Mouse (Mus musculus) CD4-positive, CD25-positive, alpha-beta regulatory T cell, adult 4 months (primary cell): ENCODE results near the gene Atxn7l2. TPM values are rescaled to one million over a fixed set of nuclear protein-coding genes. Genes with fewer than 3 reads are reported as not detected.

ENCODE experiments used
- ATAC-seq: one replicate; pipeline ENCODE4 v1.8.0; 2017
- polyA plus RNA-seq, 2 experiments: library from polyadenylated mRNA; unstranded; fragments of 100-300 nt; shearing (Covaris generic); gene quantifications; one replicate each; pipeline ENCODE4 v1.2.1; 2017

The Atxn7l2 gene
- polyA plus RNA-seq, 2 experiments from 2014 or later: 4.9 to 8.5 TPM

DNA sequence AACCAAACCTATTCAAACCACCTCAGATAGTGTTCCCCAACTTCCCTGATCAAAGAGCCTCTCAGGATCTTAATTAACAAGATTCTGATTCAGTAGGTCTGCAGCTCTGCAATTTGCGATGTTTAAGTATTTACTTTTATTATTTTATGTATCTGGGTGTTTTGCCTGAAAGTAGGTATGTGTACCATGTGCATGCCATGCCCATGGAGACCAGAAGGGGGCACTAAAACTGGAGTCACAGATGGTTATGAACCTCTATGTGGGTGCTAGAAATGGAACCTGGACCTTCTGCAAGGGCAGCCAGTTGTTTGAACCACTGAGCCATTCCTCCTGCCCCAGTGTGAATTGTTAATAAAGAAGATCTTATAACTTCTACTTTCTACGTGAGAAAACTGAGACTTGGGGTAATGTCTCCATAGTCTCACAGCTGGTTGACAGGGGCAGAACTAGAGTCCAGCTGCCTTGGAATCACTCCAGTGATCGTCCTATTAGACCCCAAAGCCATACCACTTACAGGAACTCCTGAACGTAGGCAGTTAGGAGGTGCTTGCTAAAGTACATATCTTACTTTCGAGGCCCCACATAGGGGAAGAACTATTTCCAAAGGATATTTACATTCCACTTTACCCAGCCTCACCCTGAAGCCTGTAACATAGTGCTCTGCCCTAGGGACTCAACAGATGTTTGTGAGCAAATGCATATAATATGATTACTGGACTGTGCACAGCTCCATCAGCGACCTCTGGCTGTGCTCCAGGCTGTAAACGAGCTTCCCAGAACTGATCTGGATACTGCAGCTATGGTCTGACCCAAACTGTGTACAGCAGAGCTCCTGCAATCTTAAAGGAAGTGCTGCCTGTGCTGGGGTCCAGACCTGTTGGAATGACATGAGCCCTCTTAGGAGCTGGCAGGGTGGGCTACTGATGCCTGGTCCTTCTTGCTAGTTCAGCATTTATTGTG, 31.7 kb downstream of the Atxn7l2 start:
- ATAC-seq: no peak

DNA sequence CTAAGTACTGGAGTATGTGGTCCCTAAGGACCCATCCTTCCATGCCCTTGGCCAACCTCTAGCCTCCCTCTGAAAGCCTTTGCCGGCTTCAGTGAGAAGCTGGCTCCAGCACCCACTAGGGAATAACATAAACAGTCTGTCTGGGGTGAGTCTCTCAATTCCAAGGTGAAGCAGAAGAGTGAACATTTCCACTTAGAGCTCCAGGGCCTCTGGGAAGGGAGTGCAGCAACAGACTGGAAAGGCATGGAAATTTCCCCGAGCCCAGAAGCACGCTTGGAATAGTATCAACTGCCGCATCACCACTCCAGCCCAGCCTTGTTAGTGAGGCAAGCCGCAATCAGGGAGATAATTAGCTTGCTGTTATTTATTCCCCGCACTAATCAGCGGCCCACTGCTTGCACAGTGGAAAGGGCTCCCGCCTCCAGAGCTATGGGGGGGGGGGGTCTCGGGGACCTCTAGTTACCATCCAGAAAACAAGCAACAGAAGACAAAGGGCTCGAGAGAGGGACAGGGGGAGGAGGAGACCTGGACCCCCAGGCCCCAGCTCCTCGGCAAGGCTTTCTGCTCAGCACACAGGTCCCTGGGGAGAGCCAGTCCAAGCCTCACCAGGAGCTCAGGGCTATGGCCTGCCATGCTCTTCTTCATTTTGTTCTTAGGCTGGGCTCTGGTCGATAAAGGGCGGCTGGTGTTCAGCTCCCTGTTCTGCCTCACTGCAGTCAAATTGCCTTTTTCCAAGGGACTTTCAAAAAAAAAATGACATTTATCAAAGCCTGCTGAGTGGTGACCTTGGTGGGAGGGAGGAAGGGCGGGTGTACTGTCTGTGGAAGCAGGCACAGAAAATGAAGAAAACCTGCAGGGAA, 35.8 kb downstream of the Atxn7l2 start:
- no peak for ATAC-seq

DNA sequence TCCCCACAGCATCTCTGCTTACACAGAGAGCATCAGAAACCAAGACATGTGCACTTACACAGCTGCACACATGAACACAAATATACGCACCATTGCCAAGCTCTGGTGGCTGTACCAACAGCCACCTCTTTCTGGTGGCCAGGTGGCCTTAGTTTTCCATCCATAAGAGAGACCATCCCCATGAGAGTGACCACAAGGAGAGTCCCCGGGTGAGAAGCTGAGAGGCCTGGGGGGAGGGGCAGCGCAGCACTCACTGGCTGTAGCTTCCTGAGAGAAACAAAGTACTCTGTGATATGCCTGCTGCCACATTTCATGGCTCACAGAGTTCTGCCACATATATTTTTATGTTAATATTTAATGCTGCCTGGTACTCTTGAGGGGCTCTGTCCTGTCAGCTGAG, 41.5 kb downstream of the Atxn7l2 start:
- ATAC-seq: no peak

DNA sequence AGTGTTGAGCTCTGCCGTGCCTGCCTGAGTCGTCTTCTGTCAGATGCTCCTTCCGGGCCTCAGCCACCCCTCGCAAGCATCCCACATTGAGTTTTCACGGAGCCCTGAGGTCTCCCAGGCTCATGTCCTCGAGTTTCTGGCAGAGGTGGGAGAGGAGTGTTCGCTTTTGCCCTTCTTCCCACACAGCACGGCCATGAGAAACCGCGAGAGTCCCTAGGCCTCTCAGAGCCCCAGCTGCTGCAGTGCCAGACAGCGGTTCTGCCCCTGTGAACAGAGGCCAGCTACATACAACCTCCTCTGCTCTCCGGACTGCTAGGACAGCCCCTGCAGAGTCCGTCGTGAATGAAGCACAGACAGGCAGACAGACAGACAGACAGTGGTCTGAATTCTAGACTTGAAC, 43.2 kb downstream of the Atxn7l2 start:
- no peak for ATAC-seq

DNA sequence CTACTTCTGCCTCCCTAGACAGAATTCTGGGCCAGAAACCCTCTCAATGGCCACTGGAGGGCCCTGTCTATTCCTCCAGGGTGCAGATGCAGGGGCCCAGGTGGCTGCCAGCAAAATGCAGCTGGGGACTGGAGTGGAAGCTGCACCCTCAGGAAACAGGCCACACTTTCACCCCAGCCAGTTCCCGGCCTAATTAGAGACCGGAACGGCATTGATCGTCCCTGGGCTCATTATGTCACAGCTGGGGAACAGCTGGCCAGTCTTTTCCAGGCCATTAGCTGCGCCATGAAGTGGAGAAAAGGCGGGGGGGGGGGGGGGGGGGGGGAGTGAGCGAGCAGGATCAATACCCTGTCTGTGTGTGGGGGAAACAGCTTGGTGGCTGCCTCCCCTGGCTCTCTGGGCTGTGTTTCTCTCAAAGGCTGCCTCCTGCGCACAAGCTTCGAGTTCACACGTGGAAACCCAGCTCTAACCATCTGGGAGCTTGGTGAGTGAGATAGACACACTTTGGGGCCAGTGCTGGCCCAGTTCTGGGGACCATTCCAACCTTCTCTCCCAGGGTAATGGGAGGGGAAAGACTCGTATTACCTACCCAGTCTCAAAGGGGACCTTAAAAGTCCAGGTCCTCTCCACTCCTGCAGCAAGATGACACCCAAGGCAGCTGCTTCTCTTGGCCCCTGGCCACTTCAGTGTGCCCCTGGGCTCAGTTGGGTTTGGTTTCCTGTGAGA, 44.1 kb downstream of the Atxn7l2 start:
- ATAC-seq: no peak

DNA sequence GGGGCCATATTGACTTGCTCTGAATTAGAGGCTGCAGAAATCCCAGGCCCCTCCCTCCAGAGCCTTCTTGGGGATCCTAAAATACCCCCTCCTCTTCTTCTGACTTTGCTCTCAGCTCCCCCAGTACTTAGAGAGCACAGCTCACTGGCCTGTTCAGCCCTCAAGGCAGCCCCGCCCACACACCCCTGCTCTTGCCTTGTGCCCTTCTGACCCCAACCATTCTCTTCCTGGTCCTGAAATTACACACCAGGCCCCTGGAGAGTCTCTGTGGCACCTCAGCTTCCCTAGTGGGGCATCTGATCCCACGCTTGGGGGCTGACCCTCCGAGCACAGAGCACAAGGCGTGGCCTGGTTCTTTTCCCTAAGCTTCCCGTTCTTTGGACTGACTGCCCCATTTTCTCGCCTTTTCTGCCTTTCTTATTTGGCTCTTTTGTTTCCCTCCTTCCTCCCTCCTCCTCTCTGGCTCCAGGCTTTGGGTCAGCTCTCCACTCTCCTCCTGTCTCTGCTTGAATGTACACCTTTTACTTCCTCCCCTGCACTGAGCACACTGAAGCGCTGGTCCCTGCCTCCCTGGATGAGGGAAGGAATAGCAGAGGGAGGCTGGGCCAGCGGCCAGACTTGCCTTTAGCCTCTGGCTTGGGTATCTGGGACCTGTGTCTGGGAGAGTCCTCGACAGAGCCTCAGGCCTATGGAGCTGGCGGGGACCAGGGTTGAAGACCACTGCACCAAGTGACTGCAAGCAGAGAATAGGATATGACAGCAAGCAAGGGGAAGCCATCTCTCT, 45.0 kb downstream of the Atxn7l2 start:
- ATAC-seq: no peak

DNA sequence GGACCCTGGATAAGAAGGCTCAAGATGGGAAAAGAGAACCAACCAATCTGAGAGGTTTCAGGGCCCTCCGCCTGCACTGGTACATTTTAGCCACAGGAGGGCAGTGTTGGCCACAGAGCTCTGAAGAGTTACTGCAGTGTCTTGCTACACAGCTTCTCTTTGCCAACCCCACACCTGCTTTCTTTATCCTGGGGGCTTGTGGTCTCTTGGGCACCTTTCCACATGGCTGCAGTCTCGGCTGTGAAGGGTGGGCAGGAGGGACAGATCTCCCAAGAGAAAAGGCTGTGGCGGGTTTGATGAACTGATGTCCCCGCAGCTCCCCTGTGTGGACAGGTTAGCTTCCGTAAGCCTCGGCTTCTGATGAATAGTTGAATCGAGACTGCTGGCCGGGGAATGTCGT, 45.9 kb downstream of the Atxn7l2 start:
- ATAC-seq: peak; percentile 90

DNA sequence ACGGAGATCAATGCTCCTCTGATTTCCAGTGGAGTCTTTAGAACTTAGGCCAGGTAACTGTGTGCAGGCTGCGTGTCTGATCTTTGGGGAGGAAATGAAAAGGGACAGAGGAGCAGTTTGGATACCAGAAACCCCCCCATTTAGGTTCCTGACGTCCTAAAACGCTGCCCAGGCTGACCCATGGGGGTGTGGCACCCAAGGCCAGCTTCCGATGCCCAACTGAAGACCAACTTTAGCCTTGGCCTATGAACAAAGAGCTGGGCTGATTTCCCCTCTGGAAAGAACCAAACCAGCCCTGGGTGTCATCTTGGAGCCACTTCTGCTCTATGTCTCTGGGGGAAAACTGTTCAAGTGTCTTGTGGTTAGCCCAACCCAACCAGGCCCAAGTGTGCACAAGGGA, 46.6 kb downstream of the Atxn7l2 start:
- no peak for ATAC-seq

DNA sequence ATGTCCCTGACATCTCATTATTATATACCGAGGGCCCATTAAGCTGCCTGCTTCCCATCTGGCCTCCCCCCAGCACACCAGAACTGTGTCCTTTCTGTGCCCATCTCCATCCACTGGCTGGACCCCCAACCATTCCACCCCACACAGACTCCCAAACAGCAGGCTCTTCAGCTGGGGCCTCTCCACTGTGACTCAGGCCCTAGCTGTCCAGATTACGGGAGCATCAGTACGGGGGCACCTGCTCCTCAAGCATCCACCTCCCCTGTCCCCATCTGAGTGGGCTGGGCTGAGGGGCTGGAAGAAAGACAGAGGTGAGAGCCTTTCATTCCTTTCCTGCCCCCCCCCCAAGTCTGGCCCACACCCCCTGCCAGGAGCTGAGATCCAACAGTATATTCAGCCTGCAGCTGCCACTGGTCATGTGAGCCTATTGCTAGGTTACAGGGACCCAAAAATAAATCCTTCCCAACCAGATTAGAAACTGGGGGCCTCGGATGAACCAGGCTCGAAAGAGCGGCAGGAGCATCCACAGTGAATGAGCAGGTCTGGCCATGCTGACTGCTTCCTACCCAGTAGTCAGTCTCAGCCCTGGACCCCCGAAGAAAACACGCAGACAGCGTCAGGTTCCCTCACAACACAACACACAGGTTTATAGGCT, 52.2 kb downstream of the Atxn7l2 start:
- no peak for ATAC-seq

DNA sequence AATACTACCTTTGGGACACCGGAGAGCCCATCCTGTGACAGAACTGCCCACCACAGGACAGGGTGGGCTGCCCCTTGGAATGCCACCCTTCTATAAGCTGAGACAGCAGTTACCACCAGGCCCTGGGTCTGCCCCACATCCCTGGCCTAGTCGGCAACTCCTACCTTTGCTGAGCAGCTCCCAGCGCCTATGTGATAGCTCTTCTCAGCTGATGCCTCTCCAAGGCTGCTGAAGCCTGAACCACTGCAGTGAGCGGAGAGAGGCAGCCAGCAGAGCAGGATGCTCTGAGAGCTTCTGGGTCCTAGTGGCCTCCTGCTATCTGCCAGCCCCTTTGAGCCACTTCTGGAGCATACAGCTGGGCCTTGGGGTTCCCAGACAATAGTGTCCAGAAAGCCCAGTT, 56.1 kb downstream of the Atxn7l2 start, which contains the start of gene Gpr61:
Gene Gpr61, minus strand, starts transcription at position 227 of the 400 bp plus-strand sequence.
- no peak for ATAC-seq

DNA sequence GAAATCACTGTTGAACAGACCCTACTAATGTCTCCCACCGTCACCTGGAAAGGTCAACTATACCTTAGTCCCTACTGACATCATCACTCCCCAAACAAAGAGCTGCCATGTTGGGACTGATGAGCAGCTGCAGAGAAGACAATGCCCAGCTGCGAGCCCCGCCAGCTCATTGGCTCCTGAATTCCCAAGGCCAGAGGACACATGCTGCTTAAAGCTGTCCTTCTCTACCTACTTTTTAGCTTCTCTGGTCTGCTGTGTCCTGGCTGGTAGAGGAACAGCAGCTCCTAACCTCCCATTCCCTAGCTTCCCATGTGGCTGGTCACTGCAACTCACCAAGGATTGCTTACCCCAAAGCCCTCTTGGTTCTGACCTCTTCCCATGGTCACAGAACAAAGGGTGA, 58.4 kb downstream of the Atxn7l2 start:
- no peak for ATAC-seq

Other genes starting within 250 kb of the Atxn7l2 start
- not detected for gene Gstm3, start 241.7 kb downstream of the Atxn7l2 start, polyA plus RNA-seq
- not detected for gene Gstm2, start 224.5 kb downstream of the Atxn7l2 start, polyA plus RNA-seq
- 1 to 10 TPM; 2.8 to 3.4 TPM for gene Gstm1, start 193.0 kb downstream of the Atxn7l2 start, polyA plus RNA-seq
- gene Gstm4, start 166.0 kb downstream of the Atxn7l2 start, polyA plus RNA-seq: 1 to 10 TPM; 4.4 to 5.7 TPM
- gene Ampd2, start 124.3 kb downstream of the Atxn7l2 start, polyA plus RNA-seq: 10 to 100 TPM; 22.4 to 48.3 TPM
- gene Gnat2, start 118.1 kb downstream of the Atxn7l2 start, polyA plus RNA-seq: not detected
- 10 to 100 TPM; 95.0 to 98.5 TPM for gene Gnai3, start 64.8 kb downstream of the Atxn7l2 start, polyA plus RNA-seq
- gene Gpr61, start 56.1 kb downstream of the Atxn7l2 start, polyA plus RNA-seq: under 1 TPM in 1 of 2 experiments, not detected in 1; 0.15 TPM
- gene Amigo1, start 24.6 kb downstream of the Atxn7l2 start, polyA plus RNA-seq: under 1 TPM; 0.32 to 0.54 TPM
- gene Cyb561d1, start 9.7 kb downstream of the Atxn7l2 start, polyA plus RNA-seq: 1 to 10 TPM; 7.7 to 8.8 TPM
- under 1 TPM in 1 of 2 experiments, not detected in 1; 0.08 TPM for gene Sypl2, start 15.7 kb upstream of the Atxn7l2 start, polyA plus RNA-seq
- 100 to 1,000 TPM; 180 to 185 TPM for gene Psma5, start 46.0 kb upstream of the Atxn7l2 start, polyA plus RNA-seq
- under 1 TPM in 1 of 2 experiments, not detected in 1; 0.09 TPM for gene Sort1, start 73.1 kb upstream of the Atxn7l2 start, polyA plus RNA-seq
- not detected for gene Mybphl, start 154.0 kb upstream of the Atxn7l2 start, polyA plus RNA-seq
- 1 to 10 TPM; 1.7 to 3.4 TPM for gene Psrc1, start 172.9 kb upstream of the Atxn7l2 start, polyA plus RNA-seq
- gene Celsr2, start 204.6 kb upstream of the Atxn7l2 start, polyA plus RNA-seq: 1 to 10 TPM in 1 of 2 experiments, under 1 TPM in 1; 0.61 to 2.1 TPM
- 100 to 1,000 TPM; 164 to 188 TPM for gene Sars, start 234.3 kb upstream of the Atxn7l2 start, polyA plus RNA-seq